Mouse (Mus musculus): ENCODE data around the gene Olfr1347. TPM values are rescaled to one million over a fixed set of nuclear protein-coding genes. Genes with fewer than 3 reads are reported as not detected.
"Not testable (repeated sequence)": the region's sequence is repeated elsewhere in the genome, so short reads cannot be mapped to it uniquely, and the experiment has no call there.

The Olfr1347 gene
- not detected in 2 replicates for polyA plus RNA-seq (2012; rRNA removed)

- DNase-seq: no peak
- H3K4me3 ChIP-seq (replicated peaks; ENCODE audit: extremely low read depth, low read depth, low read length): no peak within 1 kb of the TSS
- 44% methylated on average over 1 of the region's 1 CpGs for WGBS
- H3K4me1 ChIP-seq (ENCODE audit: control insufficient read depth, insufficient read depth, low read length): no peaks in the 10 kb centered on the region
- TF ChIP-seq CTCF (IDR thresholded peaks at IDR 0.05; ENCODE audit: insufficient read depth, low read length) (no peak), POLR2A (IDR thresholded peaks at IDR 0.05; ENCODE audit: borderline replicate concordance, extremely low read depth, low read depth, low read length) (no peak)
Observed at GRCm38 (mm10) chr7:6499655-6500054, at the start of gene Olfr1347. TSS of gene Olfr1347 (minus strand) at chr7:6499755.

GRCm38 (mm10) chr7:6526141-6526540 lies 26.6 kb upstream of the Olfr1347 start:
- Histone ChIP-seq H3K4me1 (ENCODE audit: control insufficient read depth, insufficient read depth, low read length) (no peaks in the 10 kb centered on the region), H3K4me3 (replicated peaks; ENCODE audit: extremely low read depth, low read depth, low read length) (no peak overlapping the region)
- TF ChIP-seq POLR2A (IDR thresholded peaks at IDR 0.05; ENCODE audit: borderline replicate concordance, extremely low read depth, low read depth, low read length) (no peak), CTCF (IDR thresholded peaks at IDR 0.05; ENCODE audit: insufficient read depth, low read length) (no peak)
- no peak for DNase-seq
- 62% methylated on average over 5 of the region's 5 CpGs for WGBS

- TF ChIP-seq CTCF (IDR thresholded peaks at IDR 0.05; ENCODE audit: insufficient read depth, low read length) (no peak), POLR2A (IDR thresholded peaks at IDR 0.05; ENCODE audit: borderline replicate concordance, extremely low read depth, low read depth, low read length) (no peak)
- no peak overlapping the region for H3K4me3 ChIP-seq (replicated peaks; ENCODE audit: extremely low read depth, low read depth, low read length)
- 49% methylated on average over 3 of the region's 3 CpGs for WGBS
- no peaks in the 10 kb centered on the region for H3K4me1 ChIP-seq (ENCODE audit: control insufficient read depth, insufficient read depth, low read length)
- no peak for DNase-seq
Observed at GRCm38 (mm10) chr7:6525001-6525400, 25.4 kb upstream of the Olfr1347 start.

GRCm38 (mm10) chr7:6522850-6523249 lies 23.3 kb upstream of the Olfr1347 start, which contains the start of gene Olfr1349:
TSS of gene Olfr1349 (minus strand) at chr7:6522950.
- 77% methylated on average over 5 of the region's 5 CpGs for WGBS

GRCm38 (mm10) chr7:6521666-6522065 lies 22.1 kb upstream of the Olfr1347 start:
- WGBS: 20% methylated on average over 1 of the region's 1 CpGs
- no peak for TF ChIP-seq CTCF (IDR thresholded peaks at IDR 0.05; ENCODE audit: insufficient read depth, low read length)
- TF ChIP-seq POLR2A (IDR thresholded peaks at IDR 0.05; ENCODE audit: borderline replicate concordance, extremely low read depth, low read depth, low read length): no peak
- DNase-seq: no peak
- Histone ChIP-seq H3K4me3 (replicated peaks; ENCODE audit: extremely low read depth, low read depth, low read length) (no peak overlapping the region), H3K4me1 (ENCODE audit: control insufficient read depth, insufficient read depth, low read length) (no peaks in the 10 kb centered on the region)

More at GRCm38 (mm10) chr7:6522850-6523249, 23.3 kb upstream of the Olfr1347 start, which contains the start of gene Olfr1349:
- Histone ChIP-seq H3K4me1 (ENCODE audit: control insufficient read depth, insufficient read depth, low read length) (no peaks in the 10 kb centered on the region), H3K4me3 (replicated peaks; ENCODE audit: extremely low read depth, low read depth, low read length) (no peak within 1 kb of the TSS)
- TF ChIP-seq CTCF (IDR thresholded peaks at IDR 0.05; ENCODE audit: insufficient read depth, low read length): no peak
- no peak for TF ChIP-seq POLR2A (IDR thresholded peaks at IDR 0.05; ENCODE audit: borderline replicate concordance, extremely low read depth, low read depth, low read length)
- DNase-seq: no peak

- TF ChIP-seq POLR2A (IDR thresholded peaks at IDR 0.05; ENCODE audit: borderline replicate concordance, extremely low read depth, low read depth, low read length): no peak
- no peak for TF ChIP-seq CTCF (IDR thresholded peaks at IDR 0.05; ENCODE audit: insufficient read depth, low read length)
- 84% methylated on average over 1 of the region's 1 CpGs for WGBS
- Histone ChIP-seq H3K4me1 (ENCODE audit: control insufficient read depth, insufficient read depth, low read length) (no peaks in the 10 kb centered on the region), H3K4me3 (replicated peaks; ENCODE audit: extremely low read depth, low read depth, low read length) (no peak within 1 kb of the TSS)
- DNase-seq: no peak
Observed at GRCm38 (mm10) chr7:6508648-6509047, 9.1 kb upstream of the Olfr1347 start, which contains the start of gene Olfr1348. TSS of gene Olfr1348 (minus strand) at chr7:6508748.

- Histone ChIP-seq H3K4me3 (replicated peaks; ENCODE audit: extremely low read depth, low read depth, low read length) (no peak within 1 kb of the TSS), H3K4me1 (ENCODE audit: control insufficient read depth, insufficient read depth, low read length) (no peaks in the 10 kb centered on the region)
- TF ChIP-seq CTCF (IDR thresholded peaks at IDR 0.05; ENCODE audit: insufficient read depth, low read length): no peak
- no peak for TF ChIP-seq POLR2A (IDR thresholded peaks at IDR 0.05; ENCODE audit: borderline replicate concordance, extremely low read depth, low read depth, low read length)
- WGBS: 13% methylated on average over 2 of the region's 2 CpGs
- no peak for DNase-seq
Observed at GRCm38 (mm10) chr7:6486841-6487240, 12.7 kb downstream of the Olfr1347 start, which contains the start of gene Olfr5. TSS of gene Olfr5 (minus strand) at chr7:6486941.

GRCm38 (mm10) chr7:6477633-6478032 lies 21.9 kb downstream of the Olfr1347 start:
- not testable (repeated sequence) for DNase-seq; H3K4me1 ChIP-seq (ENCODE audit: control insufficient read depth, insufficient read depth, low read length); H3K4me3 ChIP-seq (replicated peaks; ENCODE audit: extremely low read depth, low read depth, low read length)
- 60% methylated on average over 2 of the region's 2 CpGs for WGBS

- TF ChIP-seq CTCF (IDR thresholded peaks at IDR 0.05; ENCODE audit: insufficient read depth, low read length) (no peak), POLR2A (IDR thresholded peaks at IDR 0.05; ENCODE audit: borderline replicate concordance, extremely low read depth, low read depth, low read length) (no peak)
- DNase-seq: no peak
- no peak within 1 kb of the TSS for H3K4me3 ChIP-seq (replicated peaks; ENCODE audit: extremely low read depth, low read depth, low read length)
- no peaks in the 10 kb centered on the region for H3K4me1 ChIP-seq (ENCODE audit: control insufficient read depth, insufficient read depth, low read length)
Observed at GRCm38 (mm10) chr7:6466951-6467350, 32.6 kb downstream of the Olfr1347 start, which contains the start of gene Olfr1346. TSS of gene Olfr1346 (plus strand) at chr7:6467101.

GRCm38 (mm10) chr7:6456399-6456798 lies 43.2 kb downstream of the Olfr1347 start:
- Histone ChIP-seq H3K4me1 (ENCODE audit: control insufficient read depth, insufficient read depth, low read length) (no peaks in the 10 kb centered on the region), H3K4me3 (replicated peaks; ENCODE audit: extremely low read depth, low read depth, low read length) (no peak overlapping the region)
- WGBS: 42% methylated on average over 3 of the region's 3 CpGs
- no peak for TF ChIP-seq CTCF (IDR thresholded peaks at IDR 0.05; ENCODE audit: insufficient read depth, low read length)
- no peak for TF ChIP-seq POLR2A (IDR thresholded peaks at IDR 0.05; ENCODE audit: borderline replicate concordance, extremely low read depth, low read depth, low read length)
- DNase-seq: no peak
